Mouse (Mus musculus) liver, adult (tissue): ENCODE measurements around the gene Vmn2r120.

Source experiments
- GATA4 ChIP-seq: IDR thresholded peaks from 2 replicates; pipeline ENCODE4 v1.6.1; 2014; ENCODE audit warnings: mild to moderate bottlenecking, low read length; ENCODE audit not compliant: insufficient replicate concordance

Gene Vmn2r120

GRCm38 (mm10) chr17:57545405-57545804 lies at the start of gene Vmn2r120:
TSS of gene Vmn2r120 (minus strand) at chr17:57545505.
- TF ChIP-seq GATA4, result no peak

- TF ChIP-seq GATA4, result no peak
Observed at GRCm38 (mm10) chr17:57574075-57574705, 28.9 kb upstream of the Vmn2r120 start.
